Mouse (Mus musculus) cerebellum, adult 2 months (tissue): Measurements from ENCODE around the gene Eddm3b. TPM values are rescaled to one million over a fixed set of nuclear protein-coding genes. Genes with fewer than 3 reads are reported as not detected.

Source experiments
- DNase-seq, 2 experiments: peaks; one replicate each; pipeline ENCODE4 v3.0.0; 2021
- H3K27ac ChIP-seq: fragments of 200-500 bp; 2 replicates; pipeline ENCODE4 v1.5.1; 2012; ENCODE audit warnings: low read length, control low read depth, inconsistent platforms; ENCODE audit not compliant: insufficient read depth
- H3K27me3 ChIP-seq: fragments of 200-500 bp; 2 replicates; pipeline ENCODE4 v1.6.1; 2012; ENCODE audit warnings: inconsistent platforms, mild to moderate bottlenecking, low read length, moderate library complexity; ENCODE audit not compliant: control insufficient read depth, insufficient read depth
- H3K4me1 ChIP-seq: fragments of 200-500 bp; 2 replicates; pipeline ENCODE4 v1.6.1; 2011; ENCODE audit warnings: low read length; ENCODE audit not compliant: control insufficient read depth, insufficient read depth
- H3K4me3 ChIP-seq: fragments of 200-500 bp; replicated peaks from 2 replicates; pipeline ENCODE3; 2011; ENCODE audit warnings: mild to moderate bottlenecking, low read depth, low read length, control low read depth; ENCODE audit not compliant: insufficient read depth
- CTCF ChIP-seq: fragments of 200-500 bp; IDR thresholded peaks from 2 replicates; pipeline ENCODE4 v1.5.1; 2011; ENCODE audit warnings: low read depth, mild to moderate bottlenecking, control low read depth, low read length, moderate library complexity, borderline replicate concordance; ENCODE audit not compliant: insufficient read depth
- POLR2A ChIP-seq: fragments of 200-500 bp; IDR thresholded peaks from 2 replicates; pipeline ENCODE4 v1.6.1; 2011; ENCODE audit warnings: low read length, control low read depth, borderline replicate concordance; ENCODE audit not compliant: insufficient read depth
- polyA plus RNA-seq: library from polyadenylated mRNA; depleted of rRNA; stranded (reverse); fragments of >200 nt; gene quantifications from 2 replicates; pipeline ENCODE4 v1.2.3, GENCODE M21; 2012; rRNA removed

The Eddm3b gene
- polyA plus RNA-seq, 1 experiment, result not detected

GRCm38 (mm10) chr14:51166068-51166467 is 51.8 kb downstream of the Eddm3b start:
- no peaks in the 10 kb centered on the region for H3K27me3 ChIP-seq
- no peak for DNase-seq
- no peak for TF ChIP-seq CTCF
- TF ChIP-seq POLR2A, result no peak
- H3K4me1 ChIP-seq, result no peaks in the 10 kb centered on the region
- H3K4me3 ChIP-seq, result no peak overlapping the region
- no peak overlapping the region for H3K27ac ChIP-seq

Other genes with a start within 250 kb of the Eddm3b start
- 6.4 and 8.4 TPM in 2 replicates for gene Tep1, start 243.9 kb upstream of the Eddm3b start, polyA plus RNA-seq
- gene Klhl33, start 216.9 kb upstream of the Eddm3b start, polyA plus RNA-seq, result 34.1 and 35.4 TPM in 2 replicates
- 65.1 and 70.3 TPM in 2 replicates for gene Osgep, start 189.5 kb upstream of the Eddm3b start, polyA plus RNA-seq
- gene Apex1, start 189.5 kb upstream of the Eddm3b start, polyA plus RNA-seq, result 48.5 and 49.7 TPM in 2 replicates
- 204 and 212 TPM in 2 replicates for gene Pip4p1, start 183.6 kb upstream of the Eddm3b start, polyA plus RNA-seq
- gene Pnp, start 183.3 kb upstream of the Eddm3b start, polyA plus RNA-seq, result 21.0 and 25.1 TPM in 2 replicates
- 22.2 and 23.9 TPM in 2 replicates for gene Gm49342, start 169.9 kb upstream of the Eddm3b start, polyA plus RNA-seq
- 0.98 and 1.0 TPM in 2 replicates for gene Pnp2, start 158.4 kb upstream of the Eddm3b start, polyA plus RNA-seq
- gene Rnase10, start 106.7 kb upstream of the Eddm3b start, polyA plus RNA-seq, result not detected in 2 replicates
- gene Rnase9, start 72.6 kb upstream of the Eddm3b start, polyA plus RNA-seq, result not detected in 2 replicates
- not detected in 2 replicates for gene Rnase11, start 64.3 kb upstream of the Eddm3b start, polyA plus RNA-seq
- not detected in 2 replicates for gene Rnase12, start 56.8 kb upstream of the Eddm3b start, polyA plus RNA-seq
- not detected in 2 replicates for gene Olfr750, start 40.0 kb upstream of the Eddm3b start, polyA plus RNA-seq
- gene Rnase4, start 23.3 kb upstream of the Eddm3b start, polyA plus RNA-seq, result 11.5 and 12.4 TPM in 2 replicates
- 2.9 TPM in 2 replicates for gene Ang, start 23.3 kb upstream of the Eddm3b start, polyA plus RNA-seq
- gene Rnase6, start 9.5 kb downstream of the Eddm3b start, polyA plus RNA-seq, result 0.61 and 0.81 TPM in 2 replicates
- 3.3 and 4.1 TPM in 2 replicates for gene Rnase1, start 32.4 kb downstream of the Eddm3b start, polyA plus RNA-seq
- not detected in 2 replicates for gene Rnase2b, start 47.8 kb downstream of the Eddm3b start, polyA plus RNA-seq
- gene Ang2, start 84.7 kb downstream of the Eddm3b start, polyA plus RNA-seq, result not detected in 2 replicates
- not detected in 2 replicates for gene Ear14, start 89.0 kb downstream of the Eddm3b start, polyA plus RNA-seq
- gene Rnase2a, start 141.7 kb downstream of the Eddm3b start, polyA plus RNA-seq, result not detected in 2 replicates
- gene Gm7247, start 247.3 kb downstream of the Eddm3b start, polyA plus RNA-seq, result not detected in 2 replicates